Mouse (Mus musculus): ENCODE measurements around the gene C1galt1. TPM values are rescaled to one million over a fixed set of nuclear protein-coding genes. Genes with fewer than 3 reads are reported as not detected.

The C1galt1 gene
- polyA plus RNA-seq, 1 experiment from 2014 or later, result 1.5 TPM

GRCm38 (mm10) chr6:7856682-7857290 lies 12.1 kb downstream of the C1galt1 start:
- Histone ChIP-seq H3K9me3 (ENCODE audit: control insufficient read depth, low read length) (no peaks in the 10 kb centered on the region), H3K27ac (ENCODE audit: low read depth, low read length) (no peak overlapping the region), H3K4me3 (ENCODE audit: low read length) (no peak overlapping the region), H3K27me3 (replicated peaks; ENCODE audit: control insufficient read depth, insufficient read depth, low read length) (no peaks in the 10 kb centered on the region), H3K4me1 (ENCODE audit: control insufficient read depth, insufficient read depth, low read depth, low read length) (no peaks in the 10 kb centered on the region; the same call in 1 of the 2 replicates), H3K9ac (ENCODE audit: low read depth, low read length) (no peak overlapping the region), H3K36me3 (ENCODE audit: control insufficient read depth, insufficient read depth, low read length) (no peaks in the 10 kb centered on the region), H3K4me2 (ENCODE audit: low read length) (no peak overlapping the region)
- 80% methylated on average over 5 of the region's 5 CpGs for WGBS
- ATAC-seq, result no peak

- no peaks in the 10 kb centered on the region; the same call in 1 of the 2 replicates for H3K4me1 ChIP-seq (ENCODE audit: control insufficient read depth, insufficient read depth, low read depth, low read length)
- no peak overlapping the region for H3K27ac ChIP-seq (ENCODE audit: low read depth, low read length)
- H3K4me3 ChIP-seq (ENCODE audit: low read length), result no peak overlapping the region
- H3K27me3 ChIP-seq (replicated peaks; ENCODE audit: control insufficient read depth, insufficient read depth, low read length), result no peaks in the 10 kb centered on the region
- ATAC-seq, result no peak
- WGBS, result 80% methylated on average over 8 of the region's 8 CpGs
- no peaks in the 10 kb centered on the region for H3K36me3 ChIP-seq (ENCODE audit: control insufficient read depth, insufficient read depth, low read length)
- H3K4me2 ChIP-seq (ENCODE audit: low read length), result no peak overlapping the region
- H3K9me3 ChIP-seq (ENCODE audit: control insufficient read depth, low read length), result no peaks in the 10 kb centered on the region
- no peak overlapping the region for H3K9ac ChIP-seq (ENCODE audit: low read depth, low read length)
Observed at GRCm38 (mm10) chr6:7857356-7858247, 13.0 kb downstream of the C1galt1 start.

- Histone ChIP-seq H3K9ac (ENCODE audit: low read depth, low read length) (no peak overlapping the region), H3K4me2 (ENCODE audit: low read length) (no peak overlapping the region), H3K27me3 (replicated peaks; ENCODE audit: control insufficient read depth, insufficient read depth, low read length) (no peaks in the 10 kb centered on the region), H3K4me3 (ENCODE audit: low read length) (no peak overlapping the region), H3K4me1 (ENCODE audit: control insufficient read depth, insufficient read depth, low read depth, low read length) (no peaks in the 10 kb centered on the region; the same call in 1 of the 2 replicates), H3K36me3 (ENCODE audit: control insufficient read depth, insufficient read depth, low read length) (no peaks in the 10 kb centered on the region), H3K27ac (ENCODE audit: low read depth, low read length) (no peak overlapping the region), H3K9me3 (ENCODE audit: control insufficient read depth, low read length) (no peaks in the 10 kb centered on the region)
- 88% methylated on average over 5 of the region's 5 CpGs for WGBS
- ATAC-seq, result no peak
Observed at GRCm38 (mm10) chr6:7858586-7858985, 13.9 kb downstream of the C1galt1 start.

GRCm38 (mm10) chr6:7859161-7859560 lies 14.5 kb downstream of the C1galt1 start:
- Histone ChIP-seq H3K4me2 (ENCODE audit: low read length) (no peak overlapping the region), H3K4me3 (ENCODE audit: low read length) (no peak overlapping the region), H3K4me1 (ENCODE audit: control insufficient read depth, insufficient read depth, low read depth, low read length) (no peaks in the 10 kb centered on the region; the same call in 1 of the 2 replicates), H3K27me3 (replicated peaks; ENCODE audit: control insufficient read depth, insufficient read depth, low read length) (no peaks in the 10 kb centered on the region), H3K9ac (ENCODE audit: low read depth, low read length) (no peak overlapping the region), H3K36me3 (ENCODE audit: control insufficient read depth, insufficient read depth, low read length) (no peaks in the 10 kb centered on the region), H3K27ac (ENCODE audit: low read depth, low read length) (no peak overlapping the region), H3K9me3 (ENCODE audit: control insufficient read depth, low read length) (no peaks in the 10 kb centered on the region)
- no peak for ATAC-seq
- WGBS, result 82% methylated on average over 3 of the region's 3 CpGs

- Histone ChIP-seq H3K4me3 (ENCODE audit: low read length) (no peak overlapping the region), H3K36me3 (ENCODE audit: control insufficient read depth, insufficient read depth, low read length) (no peaks in the 10 kb centered on the region), H3K4me1 (ENCODE audit: control insufficient read depth, insufficient read depth, low read depth, low read length) (no peaks in the 10 kb centered on the region; the same call in 1 of the 2 replicates), H3K27me3 (replicated peaks; ENCODE audit: control insufficient read depth, insufficient read depth, low read length) (no peaks in the 10 kb centered on the region), H3K4me2 (ENCODE audit: low read length) (no peak overlapping the region), H3K27ac (ENCODE audit: low read depth, low read length) (no peak overlapping the region), H3K9me3 (ENCODE audit: control insufficient read depth, low read length) (no peaks in the 10 kb centered on the region), H3K9ac (ENCODE audit: low read depth, low read length) (no peak overlapping the region)
- WGBS, result 62% methylated on average over 3 of the region's 3 CpGs
- ATAC-seq, result no peak
Observed at GRCm38 (mm10) chr6:7861033-7861432, 16.4 kb downstream of the C1galt1 start.

- Histone ChIP-seq H3K9ac (ENCODE audit: low read depth, low read length) (no peak overlapping the region), H3K4me3 (ENCODE audit: low read length) (no peak overlapping the region), H3K9me3 (ENCODE audit: control insufficient read depth, low read length) (no peaks in the 10 kb centered on the region), H3K4me1 (ENCODE audit: control insufficient read depth, insufficient read depth, low read depth, low read length) (no peaks in the 10 kb centered on the region), H3K27me3 (replicated peaks; ENCODE audit: control insufficient read depth, insufficient read depth, low read length) (no peaks in the 10 kb centered on the region), H3K4me2 (ENCODE audit: low read length) (no peak overlapping the region), H3K27ac (ENCODE audit: low read depth, low read length) (no peak overlapping the region), H3K36me3 (ENCODE audit: control insufficient read depth, insufficient read depth, low read length) (no peaks in the 10 kb centered on the region)
- WGBS, result 86% methylated on average over 4 of the region's 4 CpGs
- no peak for ATAC-seq
Observed at GRCm38 (mm10) chr6:7863354-7863753, 18.7 kb downstream of the C1galt1 start.

GRCm38 (mm10) chr6:7876836-7877235 lies 32.2 kb downstream of the C1galt1 start:
- H3K27me3 ChIP-seq (replicated peaks; ENCODE audit: control insufficient read depth, insufficient read depth, low read length), result no peaks in the 10 kb centered on the region
- H3K27ac ChIP-seq (ENCODE audit: low read depth, low read length), result no peak overlapping the region
- no peaks in the 10 kb centered on the region for H3K36me3 ChIP-seq (ENCODE audit: control insufficient read depth, insufficient read depth, low read length)
- H3K9ac ChIP-seq (ENCODE audit: low read depth, low read length), result no peak overlapping the region
- no peak overlapping the region for H3K4me2 ChIP-seq (ENCODE audit: low read length)
- H3K4me3 ChIP-seq (ENCODE audit: low read length), result no peak overlapping the region
- H3K9me3 ChIP-seq (ENCODE audit: control insufficient read depth, low read length), result no peaks in the 10 kb centered on the region
- H3K4me1 ChIP-seq (ENCODE audit: control insufficient read depth, insufficient read depth, low read depth, low read length), result no peaks in the 10 kb centered on the region
- WGBS, result 91% methylated on average over 5 of the region's 5 CpGs
- no peak for ATAC-seq

- Histone ChIP-seq H3K4me3 (ENCODE audit: low read length) (no peak overlapping the region), H3K27me3 (replicated peaks; ENCODE audit: control insufficient read depth, insufficient read depth, low read length) (no peaks in the 10 kb centered on the region), H3K9ac (ENCODE audit: low read depth, low read length) (no peak overlapping the region), H3K9me3 (ENCODE audit: control insufficient read depth, low read length) (no peaks in the 10 kb centered on the region), H3K4me1 (ENCODE audit: control insufficient read depth, insufficient read depth, low read depth, low read length) (no peaks in the 10 kb centered on the region), H3K36me3 (ENCODE audit: control insufficient read depth, insufficient read depth, low read length) (no peaks in the 10 kb centered on the region), H3K4me2 (ENCODE audit: low read length) (no peak overlapping the region), H3K27ac (ENCODE audit: low read depth, low read length) (no peak overlapping the region)
- 73% methylated on average over 1 of the region's 1 CpGs for WGBS
- ATAC-seq, result no peak
Observed at GRCm38 (mm10) chr6:7881595-7882128, 37.0 kb downstream of the C1galt1 start.

- H3K27ac ChIP-seq (ENCODE audit: low read depth, low read length), result no peak overlapping the region
- H3K27me3 ChIP-seq (replicated peaks; ENCODE audit: control insufficient read depth, insufficient read depth, low read length), result no peaks in the 10 kb centered on the region
- WGBS, result 81% methylated on average over 13 of the region's 13 CpGs
- no peaks in the 10 kb centered on the region for H3K4me1 ChIP-seq (ENCODE audit: control insufficient read depth, insufficient read depth, low read depth, low read length)
- no peaks in the 10 kb centered on the region for H3K36me3 ChIP-seq (ENCODE audit: control insufficient read depth, insufficient read depth, low read length)
- no peaks in the 10 kb centered on the region for H3K9me3 ChIP-seq (ENCODE audit: control insufficient read depth, low read length)
- H3K4me3 ChIP-seq (ENCODE audit: low read length), result no peak overlapping the region
- H3K9ac ChIP-seq (ENCODE audit: low read depth, low read length), result no peak overlapping the region
- no peak for ATAC-seq
- no peak overlapping the region for H3K4me2 ChIP-seq (ENCODE audit: low read length)
Observed at GRCm38 (mm10) chr6:7882520-7882919, 37.9 kb downstream of the C1galt1 start.
